Mouse (Mus musculus): ENCODE measurements at regions not wholly inside any gene's neighbourhood (a gene's known extent, or its start where the extent isn't known, plus 50 kb on each side); places are given as distances from the start of the nearest gene placed in this dataset.
A peak's percentile ranks its signal among the peaks of the same experiment; 100 is the strongest.
"Not testable (repeated sequence)": the region's sequence is repeated elsewhere in the genome, so short reads cannot be mapped to it uniquely, and the experiment has no call there.

GRCm38 (mm10) chr15:26953818-26954385, 58.5 kb upstream of the Fbxl7 start:
- peak; percentile 19 for DNase-seq (ENCODE audit: extremely low spot score)

- no peak for DNase-seq (ENCODE audit: extremely low spot score)
Measured at GRCm38 (mm10) chr15:26958980-26959379, 63.6 kb upstream of the Fbxl7 start.

DNA sequence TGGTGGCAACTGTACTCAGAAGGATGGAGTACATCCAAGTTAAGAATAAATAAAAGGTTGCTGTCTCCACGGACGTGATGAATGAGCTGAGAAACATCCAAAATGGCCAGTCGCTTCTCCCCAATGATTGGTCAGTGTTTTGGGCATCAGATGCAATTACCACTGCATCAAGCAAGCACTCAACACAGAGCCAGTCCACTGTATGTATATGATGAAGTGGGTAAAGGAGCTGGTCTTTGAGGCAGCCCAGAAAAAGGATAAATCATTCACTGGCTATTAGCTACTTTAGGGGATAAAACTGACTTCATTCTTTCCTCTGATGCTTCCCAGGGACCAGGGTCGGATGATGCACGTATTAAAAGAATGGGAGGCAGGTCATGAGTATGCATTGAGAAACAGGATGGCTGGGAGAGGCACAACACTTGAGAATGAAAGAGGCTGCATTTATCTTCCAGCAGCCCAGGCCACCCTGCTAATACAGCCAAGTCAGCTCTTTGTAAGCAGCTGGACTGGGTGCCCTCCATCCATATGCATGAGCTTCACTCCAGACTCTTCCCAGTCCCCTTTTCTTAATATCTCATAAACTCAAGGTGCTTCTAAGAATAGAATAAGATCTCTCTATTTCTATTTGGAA, 73.1 kb upstream of the Fbxl7 start:
- DNase-seq (ENCODE audit: extremely low spot score), result no peak

- DNase-seq (ENCODE audit: extremely low spot score), result no peak
Measured at GRCm38 (mm10) chr15:26970770-26971169, 75.4 kb upstream of the Fbxl7 start.

DNA sequence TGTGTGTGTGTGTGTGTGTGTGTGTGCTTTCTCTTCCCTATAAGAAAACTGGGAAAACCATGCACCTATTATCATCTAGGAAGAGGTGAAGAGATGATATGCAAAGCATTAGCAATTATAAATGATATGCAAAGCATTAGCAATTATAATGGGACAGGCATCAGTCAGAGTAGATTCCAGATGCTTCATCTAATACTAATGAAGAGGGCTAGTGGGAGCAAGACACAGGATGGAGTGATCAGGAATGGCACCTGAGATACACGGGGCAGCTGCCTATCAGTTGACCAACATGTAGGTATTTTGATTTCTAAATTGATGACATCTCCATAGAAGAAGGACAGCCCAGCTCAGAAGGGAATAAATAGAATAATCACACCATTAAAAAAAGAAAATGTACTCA, 97.7 kb upstream of the Fbxl7 start:
- no peak for DNase-seq (ENCODE audit: extremely low spot score)

GRCm38 (mm10) chr15:27009069-27009468, 113.7 kb upstream of the Fbxl7 start:
- DNase-seq (ENCODE audit: extremely low spot score), result no peak

DNA sequence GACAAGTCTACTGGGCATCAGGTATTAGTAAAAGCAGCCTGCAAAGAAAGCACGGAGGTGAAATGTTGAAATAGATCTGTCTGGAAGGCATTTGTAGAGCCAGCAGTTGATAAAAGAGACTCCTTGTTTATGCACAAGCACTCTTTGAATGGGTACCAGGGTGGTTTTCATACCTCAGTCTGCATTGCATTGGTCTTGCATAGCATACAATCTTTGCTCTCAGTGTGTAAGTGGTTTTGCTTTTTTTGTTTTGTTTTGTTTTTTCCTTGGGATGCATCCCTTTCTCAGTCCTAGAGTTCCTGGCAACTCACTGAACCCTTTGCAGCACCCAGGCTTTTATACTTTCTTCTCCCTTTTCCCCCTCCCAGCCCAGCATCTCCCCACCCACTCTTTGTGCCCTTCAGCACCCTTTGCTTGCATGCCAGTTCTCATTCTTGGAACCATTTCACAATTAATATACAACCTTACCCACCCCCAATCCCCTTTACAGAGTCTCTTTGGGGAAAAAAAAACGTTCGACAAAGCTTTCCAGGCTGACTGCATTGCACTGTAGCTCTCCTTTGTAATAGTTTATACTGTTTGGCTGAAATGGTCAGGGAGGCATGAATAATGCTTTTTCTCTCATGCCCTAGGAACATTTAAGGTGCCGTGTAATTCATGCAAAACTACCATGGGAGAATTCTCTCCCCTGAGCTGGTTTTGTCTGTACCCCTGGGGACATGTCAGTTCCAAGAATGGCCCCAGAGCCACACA, 118.7 kb upstream of the Fbxl7 start:
- peak; percentile 4 for DNase-seq (ENCODE audit: extremely low spot score)

GRCm38 (mm10) chr15:27014659-27014974, 119.2 kb upstream of the Fbxl7 start:
- DNase-seq (ENCODE audit: extremely low spot score), result no peak

GRCm38 (mm10) chr15:27020471-27020870, 125.1 kb upstream of the Fbxl7 start:
- no peak for DNase-seq (ENCODE audit: extremely low spot score)

DNA sequence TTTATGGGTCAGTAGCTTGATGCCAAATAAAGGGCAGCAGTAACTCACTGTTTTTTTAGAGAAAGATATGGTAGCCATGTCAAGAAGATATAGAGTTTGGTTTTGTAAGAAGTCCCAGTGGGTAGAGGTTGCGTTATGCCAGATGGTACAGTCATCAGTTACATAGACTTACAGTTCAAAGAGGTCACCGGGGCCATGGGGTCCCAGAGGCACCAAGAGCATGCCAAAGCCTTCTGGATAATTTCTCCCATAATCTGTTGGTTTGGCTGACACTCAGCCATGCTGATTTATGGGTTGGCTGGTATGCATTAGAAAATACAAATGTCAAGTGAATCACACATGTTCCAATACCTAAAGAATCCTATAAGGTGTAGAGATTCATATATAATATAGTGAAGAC, 137.9 kb upstream of the Fbxl7 start:
- peak; percentile 28 for DNase-seq (ENCODE audit: extremely low spot score)

DNA sequence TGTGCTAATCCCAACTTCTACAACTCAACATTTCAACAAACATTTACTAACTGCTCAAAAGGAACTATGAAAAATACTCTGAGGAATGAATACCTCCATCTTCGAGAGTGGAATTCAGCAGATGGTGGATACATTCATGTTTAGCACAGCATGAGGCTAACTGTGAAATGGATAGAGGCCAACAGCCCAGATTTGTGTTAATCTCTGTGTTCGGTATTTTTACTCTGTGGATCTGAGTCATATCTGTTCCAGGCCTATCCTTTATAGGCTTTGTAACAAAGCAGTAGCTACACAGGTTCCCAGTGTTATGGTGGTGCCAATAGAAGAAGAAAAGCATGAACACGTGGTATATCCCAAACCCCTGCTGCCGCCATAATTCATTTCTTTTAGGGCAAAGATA, 148.4 kb upstream of the Fbxl7 start:
- DNase-seq (ENCODE audit: extremely low spot score), result no peak

- DNase-seq (ENCODE audit: extremely low spot score), result no peak
Measured at GRCm38 (mm10) chr15:27050673-27051072, 155.3 kb upstream of the Fbxl7 start.

DNA sequence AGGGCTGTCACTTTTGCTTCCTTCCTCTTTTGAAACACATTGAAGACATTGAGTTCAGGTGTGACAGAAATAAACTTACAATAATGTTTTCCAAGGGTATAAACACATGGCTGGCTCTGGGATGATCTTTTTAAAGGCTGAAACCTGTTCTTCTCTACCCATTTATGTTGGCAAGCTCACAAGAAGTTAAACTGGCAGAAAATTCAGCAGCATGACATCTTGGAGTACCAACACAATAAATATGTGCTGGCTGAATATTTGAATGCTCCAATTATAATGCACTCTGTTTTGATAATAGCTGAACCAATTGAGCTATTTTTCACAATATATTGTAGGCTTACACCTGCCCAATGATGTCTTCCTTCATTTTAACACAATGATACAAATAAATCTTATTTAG, 168.1 kb upstream of the Fbxl7 start:
- DNase-seq (ENCODE audit: extremely low spot score), result no peak

GRCm38 (mm10) chr15:27063971-27064370, 168.6 kb upstream of the Fbxl7 start:
- DNase-seq (ENCODE audit: extremely low spot score), result no peak

DNA sequence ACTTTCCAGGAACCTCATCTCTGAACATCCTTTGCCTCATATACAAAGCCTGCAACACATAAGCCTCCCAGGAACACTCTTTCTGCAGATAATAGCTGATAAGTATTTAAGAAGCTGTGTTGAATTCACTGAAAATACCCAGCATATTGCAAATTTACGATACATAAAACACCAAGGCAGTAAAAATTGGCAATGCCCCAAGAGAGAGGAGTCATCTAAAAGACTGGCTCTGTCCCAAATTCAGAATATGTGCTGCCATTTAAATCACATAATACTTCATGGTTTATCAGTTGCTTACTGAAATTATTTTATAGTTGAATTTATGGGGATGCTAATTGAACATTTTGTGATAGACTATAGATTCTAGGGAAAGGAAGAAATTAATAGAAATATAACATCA, 172.3 kb upstream of the Fbxl7 start:
- DNase-seq (ENCODE audit: extremely low spot score), result no peak

DNA sequence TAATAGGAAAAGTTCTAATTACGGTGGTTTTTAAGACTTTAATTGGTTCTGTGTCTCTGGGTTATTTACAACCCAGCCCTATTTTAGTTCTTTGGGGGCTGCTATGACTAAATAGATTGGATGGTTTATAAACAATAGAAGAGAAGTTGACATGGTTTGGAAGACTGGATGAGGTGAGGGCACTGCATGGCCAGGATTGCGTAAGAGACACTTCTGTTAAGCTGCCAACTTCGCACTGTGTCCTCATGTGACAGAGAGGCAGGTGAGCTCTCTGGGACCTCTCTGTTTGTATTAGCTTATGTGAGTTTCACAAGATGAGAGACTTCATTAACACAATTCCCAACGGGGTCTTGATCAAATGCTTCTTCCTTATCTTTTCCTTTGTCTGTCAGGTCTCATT, 182.5 kb upstream of the Fbxl7 start:
- no peak for DNase-seq (ENCODE audit: extremely low spot score)

GRCm38 (mm10) chr15:27082826-27083225, 187.4 kb upstream of the Fbxl7 start:
- no peak for DNase-seq (ENCODE audit: extremely low spot score)

GRCm38 (mm10) chr15:27083596-27083995, 188.2 kb upstream of the Fbxl7 start:
- no peak for DNase-seq (ENCODE audit: extremely low spot score)

DNA sequence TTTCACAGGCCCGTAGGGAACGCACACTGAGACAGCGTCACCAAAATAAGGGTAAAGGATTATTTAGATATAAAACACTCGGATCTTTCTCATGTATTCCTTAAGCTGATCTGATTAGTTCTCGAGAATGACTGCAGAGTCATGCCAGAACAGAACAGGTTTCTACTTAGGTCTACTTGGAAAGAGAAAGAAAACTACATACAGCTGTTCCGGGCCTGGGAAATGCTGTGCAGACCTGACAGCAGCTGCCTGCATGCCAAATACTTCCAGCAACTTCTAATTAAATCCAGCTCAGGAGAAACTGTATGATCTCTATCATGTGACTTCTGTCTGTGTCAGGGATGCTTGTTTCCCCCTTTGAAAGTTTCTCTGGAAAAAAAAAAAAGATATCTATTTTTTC, 193.8 kb upstream of the Fbxl7 start:
- no peak for DNase-seq (ENCODE audit: extremely low spot score)

GRCm38 (mm10) chr15:27094102-27094501, 198.7 kb upstream of the Fbxl7 start:
- DNase-seq (ENCODE audit: extremely low spot score), result no peak

- no peak for DNase-seq (ENCODE audit: extremely low spot score)
Measured at GRCm38 (mm10) chr15:27095231-27095630, 199.9 kb upstream of the Fbxl7 start.

DNA sequence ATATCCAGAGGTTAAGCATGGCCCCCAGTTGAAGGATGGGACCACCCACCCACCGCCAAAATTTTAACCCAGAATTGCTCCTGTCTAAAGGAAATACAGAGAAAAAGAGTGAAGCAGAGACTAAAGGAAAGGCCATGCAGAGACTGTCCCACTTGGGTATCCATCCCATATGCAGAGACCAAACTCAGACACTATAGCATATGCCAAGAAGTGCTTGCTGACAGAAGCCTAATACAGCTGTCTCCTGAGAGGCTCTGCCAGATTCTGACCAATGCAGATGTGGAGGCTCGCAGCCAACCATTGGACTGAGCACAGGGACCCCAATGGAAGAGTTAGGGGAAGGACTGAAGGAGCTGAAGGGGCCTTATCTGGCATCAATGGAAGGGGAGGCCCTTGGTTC, 206.2 kb upstream of the Fbxl7 start:
- DNase-seq (ENCODE audit: extremely low spot score), result not testable (repeated sequence)

DNA sequence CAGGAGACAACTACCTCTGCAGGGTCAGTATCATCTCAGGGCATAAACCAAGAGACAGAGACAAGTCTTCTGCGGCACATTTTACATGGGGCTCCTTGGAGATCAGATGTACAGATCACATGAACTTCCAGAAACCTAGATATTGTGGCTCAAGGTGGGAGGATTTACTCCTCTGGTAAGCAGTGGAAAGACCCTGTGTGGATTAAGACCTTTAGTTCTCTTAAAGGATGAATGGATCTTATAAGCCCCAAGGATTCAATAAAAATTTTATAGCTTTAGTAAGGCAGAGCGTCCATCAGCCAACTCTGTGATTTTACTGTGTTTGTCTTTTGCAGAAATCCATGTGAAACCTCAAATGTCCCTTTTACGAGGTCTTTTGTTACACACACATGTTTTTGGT, 213.8 kb upstream of the Fbxl7 start:
- no peak for DNase-seq (ENCODE audit: extremely low spot score)
